In genomic region chr9:94607750-94608106, GRCm38 (mm10) we compare ENCODE assay signal across 16 mouse cellular contexts.
DNase-seq lines count a peak whose midpoint lies in the region; ATAC-seq and TF ChIP-seq lines count a peak whose summit lies in the region.
"Had no signal": no experiment of that assay in that cellular context is flagged by ENCODE, and none has a peak within 500 bp of the region (broad histone marks: within the 10 kb centered on the region; RNA-seq: fewer than 3 reads in every experiment).

No protein-coding gene starts in this region.

- H3K4me1 ChIP-seq in liver, embryonic 12.5 days, result peaks cover 7% of the 10 kb centered on the region
- no peaks in the 10 kb centered on the region for H3K4me1 ChIP-seq in liver, postnatal 0 days (ENCODE audit: insufficient read depth)
- H3K4me1 ChIP-seq: heart, embryonic 15.5 days had no signal

- ATAC-seq in liver, embryonic 12.5 days, result 0 out of 2 replicates have a peak, but pooled peaks have one; percentile 30
- ATAC-seq in liver, postnatal 0 days, result no peak
- 0 out of 2 replicates have a peak, but pooled peaks have one; percentile 14 for ATAC-seq in erythroid progenitor cell, adult 5-6 weeks (replicated peaks; ENCODE audit: low FRiP score, poor library complexity, severe bottlenecking)
- no peak for ATAC-seq in monocyte, adult 5-6 weeks (replicated peaks; ENCODE audit: insufficient number of reproducible peaks, low FRiP score, low TSS enrichment, poor library complexity, severe bottlenecking)
- ATAC-seq: forebrain, embryonic 14.5 days had no signal

- TF ChIP-seq POLR2A in myocyte (IDR thresholded peaks at IDR 0.05; ENCODE audit: insufficient read length, low read depth), result no peak

- no peak for DNase-seq in liver, postnatal 0 days
- DNase-seq in ZHBTc4 (ENCODE audit: low read depth, low spot score), result peak; percentile 34
- DNase-seq in right cerebral cortex, postnatal 14 days, result no peak
- DNase-seq: cerebellum, adult 9-11 months; kidney, adult 8-10 months; layer of hippocampus, postnatal 36 days; thymus, postnatal 4 days had no signal

- no peaks in the 10 kb centered on the region for H3K79me2 ChIP-seq in myocyte (ENCODE audit: control insufficient read depth, insufficient read depth)

- H3K4me2 ChIP-seq in liver, embryonic 12.5 days, result no peak overlapping the region
- no peak overlapping the region for H3K4me2 ChIP-seq in liver, postnatal 0 days (ENCODE audit: low read depth, low read length)
- H3K4me2 ChIP-seq in myocyte (ENCODE audit: low read depth), result peak overlapping the region; percentile 64
- H3K4me2 ChIP-seq: heart, embryonic 15.5 days; hindbrain, embryonic 13.5 days; lung, embryonic 15.5 days; neural tube, embryonic 15.5 days had no signal

- H3K27me3 ChIP-seq in liver, embryonic 12.5 days (replicated peaks), result no peaks in the 10 kb centered on the region
- H3K27me3 ChIP-seq in liver, postnatal 0 days (ENCODE audit: insufficient read depth, low read length), result no peaks in the 10 kb centered on the region
- H3K27me3 ChIP-seq in myocyte (ENCODE audit: control insufficient read depth, insufficient read depth, insufficient read length), result no peaks in the 10 kb centered on the region
- H3K27me3 ChIP-seq: heart, embryonic 15.5 days; hindbrain, embryonic 13.5 days; lung, embryonic 15.5 days; neural tube, embryonic 15.5 days had no signal

- H3K27ac ChIP-seq in liver, embryonic 12.5 days, result peak overlapping the region; percentile 3; the same call in 1 of the 2 replicates
- no peak overlapping the region for H3K27ac ChIP-seq in liver, postnatal 0 days (ENCODE audit: low read depth)
- H3K27ac ChIP-seq: heart, embryonic 15.5 days; hindbrain, embryonic 13.5 days; lung, embryonic 15.5 days; neural tube, embryonic 15.5 days had no signal

- H3K9me3 ChIP-seq in liver, embryonic 12.5 days (replicated peaks), result no peaks in the 10 kb centered on the region
- H3K9me3 ChIP-seq in liver, postnatal 0 days (ENCODE audit: low read length), result no peaks in the 10 kb centered on the region
- H3K9me3 ChIP-seq: heart, embryonic 15.5 days; hindbrain, embryonic 13.5 days; lung, embryonic 15.5 days; neural tube, embryonic 15.5 days had no signal

- no peak overlapping the region for H3K4me3 ChIP-seq in liver, embryonic 12.5 days
- H3K4me3 ChIP-seq in liver, postnatal 0 days (ENCODE audit: low read depth, low read length), result no peak overlapping the region
- no peak overlapping the region for H3K4me3 ChIP-seq in myocyte
- H3K4me3 ChIP-seq: heart, embryonic 15.5 days; hindbrain, embryonic 13.5 days; lung, embryonic 15.5 days; neural tube, embryonic 15.5 days had no signal

- WGBS in liver, embryonic 12.5 days (ENCODE audit: insufficient replicate concordance), result 50% methylated on average over 2 of the region's 2 CpGs
- 47% methylated on average over 2 of the region's 2 CpGs for WGBS in liver, postnatal 0 days (ENCODE audit: insufficient replicate concordance)

- H3K36me3 ChIP-seq in liver, embryonic 12.5 days, result no peaks in the 10 kb centered on the region
- H3K36me3 ChIP-seq in liver, postnatal 0 days (replicated peaks; ENCODE audit: insufficient read depth, low read length), result no peaks in the 10 kb centered on the region
- no peaks in the 10 kb centered on the region for H3K36me3 ChIP-seq in myocyte (ENCODE audit: control insufficient read depth, insufficient read depth)
- H3K36me3 ChIP-seq: heart, embryonic 15.5 days; hindbrain, embryonic 13.5 days; lung, embryonic 15.5 days; neural tube, embryonic 15.5 days had no signal

- no peak overlapping the region for H3ac ChIP-seq in myocyte (ENCODE audit: control insufficient read depth, insufficient read length)

- H3K9ac ChIP-seq in liver, embryonic 12.5 days, result no peak overlapping the region
- H3K9ac ChIP-seq in liver, postnatal 0 days (replicated peaks), result no peak overlapping the region
- H3K9ac ChIP-seq: heart, embryonic 15.5 days; hindbrain, embryonic 13.5 days; lung, embryonic 15.5 days; neural tube, embryonic 15.5 days had no signal

- TF ChIP-seq EP300 in liver, postnatal 0 days (IDR thresholded peaks at IDR 0.05; ENCODE audit: low read depth), result no peak

- TF ChIP-seq CTCF in liver, postnatal 0 days (IDR thresholded peaks at IDR 0.05; ENCODE audit: low read depth), result no peak

TF ChIP-seq in myocyte, 11 proteins besides CTCF, POLR2A, EP300 and RAD21:
- TF ChIP-seq MYOG (IDR thresholded peaks at IDR 0.05; ENCODE audit: control insufficient read depth in 1 of 3, insufficient read depth in 1 of 3, insufficient read length in 2 of 3, low read depth in 2 of 3) (peak in 2 of 3 experiments; percentile 87 to 92), TCF12 (IDR thresholded peaks at IDR 0.05; ENCODE audit: insufficient read depth, poor library complexity, severe bottlenecking) (peak; percentile 93), POLR2AphosphoS2 (IDR thresholded peaks at IDR 0.05; ENCODE audit: insufficient read length, low read depth) (no peak), CEBPB (IDR thresholded peaks at IDR 0.05; ENCODE audit: insufficient read depth, poor library complexity, severe bottlenecking) (no peak), MAX (IDR thresholded peaks at IDR 0.05; ENCODE audit: low read depth) (no peak), MYOD1 (IDR thresholded peaks at IDR 0.05; ENCODE audit: control insufficient read depth in 1 of 3, insufficient read length in 2 of 3, low read depth in 2 of 3) (peak in 2 of 3 experiments; percentile 88 to 94), TCF3 (IDR thresholded peaks at IDR 0.05; ENCODE audit: insufficient read length, low read depth) (peak; percentile 68)

Comparison
In these comparisons a context has a peak if more than half of its experiments do, and no peak if none do; other contexts are left out.
1. ATAC-seq: peak in liver, embryonic 12.5 days (single experiment) and erythroid progenitor cell, adult 5-6 weeks (single experiment); none in liver, postnatal 0 days (single experiment) and monocyte, adult 5-6 weeks (single experiment).